Mouse (Mus musculus) layer of hippocampus, postnatal 25 days (tissue): ENCODE data around the gene Syde1. TPM values are rescaled to one million over a fixed set of nuclear protein-coding genes. Genes with fewer than 3 reads are reported as not detected.

Source experiments
- DNase-seq, 2 experiments: peaks; one replicate each; pipeline ENCODE4 v3.0.0; 2022; ENCODE audit warnings: mixed read lengths in 2 of 2, low spot score in 1 of 2; ENCODE audit errors: extremely low spot score in 1 of 2
- total RNA-seq, 2 experiments: library from RNA; stranded (reverse); gene quantifications; 2 replicates each; pipeline ENCODE4 v1.2.3; 2021

The Syde1 gene
- total RNA-seq, 2 experiments from 2014 or later: 5.9 to 6.3 TPM

- no peak for DNase-seq
Measured at GRCm38 (mm10) chr10:78576435-78577184, 15.2 kb downstream of the Syde1 start.

DNA sequence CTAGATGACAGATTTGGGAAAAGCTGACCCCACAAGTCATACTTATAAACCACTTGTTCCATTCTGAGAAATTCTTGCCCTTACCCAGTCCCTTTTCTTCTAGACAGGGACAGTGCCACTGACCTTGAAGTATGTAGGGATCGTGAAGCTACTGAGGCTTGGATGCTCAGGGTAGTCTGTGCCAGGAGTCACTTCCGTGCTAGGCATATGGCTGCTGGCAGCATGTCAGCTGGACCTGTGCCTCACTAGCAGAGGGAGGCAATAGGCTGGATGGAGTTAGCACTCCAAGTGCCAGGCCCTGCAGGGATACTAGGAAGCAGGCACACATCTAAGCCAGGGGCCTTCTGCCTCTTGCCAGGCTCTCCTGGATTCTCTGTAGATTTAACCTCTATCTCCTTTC, 16.1 kb downstream of the Syde1 start:
- DNase-seq: peak; percentile 25 to 40

DNA sequence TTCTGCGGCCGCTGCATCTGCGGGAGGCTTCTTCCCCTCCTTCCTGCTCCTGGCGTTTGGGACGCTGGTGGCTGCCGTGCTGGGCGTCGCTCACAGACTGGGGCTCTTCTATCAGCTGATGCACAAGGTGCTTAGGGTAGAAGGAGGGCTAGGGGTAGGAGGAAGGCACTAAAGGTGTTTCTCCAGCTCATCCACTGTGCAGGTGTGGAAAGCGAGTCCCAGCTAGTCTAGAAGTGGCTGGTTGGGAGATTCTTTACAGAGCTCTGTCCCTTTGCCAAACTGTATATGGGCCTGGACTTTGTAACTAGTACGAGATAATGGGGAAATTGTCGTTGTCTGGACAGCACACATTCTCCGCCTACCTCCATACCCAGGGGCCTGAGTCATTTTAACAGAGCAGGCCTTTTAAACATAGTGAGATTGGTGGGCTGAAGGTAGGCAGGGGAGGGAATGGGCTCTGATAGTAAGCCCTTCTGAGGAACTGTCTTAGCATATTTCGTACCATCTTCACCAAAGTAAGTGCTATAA, 16.6 kb downstream of the Syde1 start:
- no peak for DNase-seq

GRCm38 (mm10) chr10:78574250-78575104, 17.3 kb downstream of the Syde1 start, which contains the start of gene Ilvbl:
Gene Ilvbl (plus strand): TSS chr10:78574346.
- DNase-seq: peak; percentile 83 to 84

GRCm38 (mm10) chr10:78573226-78573625, 18.5 kb downstream of the Syde1 start:
- no peak for DNase-seq

- DNase-seq: no peak
Measured at GRCm38 (mm10) chr10:78570897-78571296, 20.9 kb downstream of the Syde1 start.

DNA sequence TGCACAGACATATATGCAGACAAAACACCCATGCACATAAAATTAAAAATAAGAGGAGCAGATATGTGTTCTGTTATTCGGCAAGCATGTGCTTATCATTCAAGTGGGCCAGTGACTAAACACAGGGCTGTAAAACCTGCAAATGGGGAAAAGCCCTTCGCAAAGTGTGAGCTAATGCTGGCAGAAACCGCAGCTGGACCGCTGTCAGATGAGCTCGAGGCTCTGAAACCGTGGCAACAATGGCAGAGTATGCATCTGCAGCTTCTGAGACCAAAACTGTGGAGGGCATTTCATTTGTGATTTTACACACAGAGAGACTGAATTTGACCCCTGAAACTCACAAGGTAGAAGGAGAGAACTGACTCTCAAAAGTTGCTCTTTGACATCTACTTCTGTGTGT, 21.3 kb downstream of the Syde1 start:
- no peak for DNase-seq

DNA sequence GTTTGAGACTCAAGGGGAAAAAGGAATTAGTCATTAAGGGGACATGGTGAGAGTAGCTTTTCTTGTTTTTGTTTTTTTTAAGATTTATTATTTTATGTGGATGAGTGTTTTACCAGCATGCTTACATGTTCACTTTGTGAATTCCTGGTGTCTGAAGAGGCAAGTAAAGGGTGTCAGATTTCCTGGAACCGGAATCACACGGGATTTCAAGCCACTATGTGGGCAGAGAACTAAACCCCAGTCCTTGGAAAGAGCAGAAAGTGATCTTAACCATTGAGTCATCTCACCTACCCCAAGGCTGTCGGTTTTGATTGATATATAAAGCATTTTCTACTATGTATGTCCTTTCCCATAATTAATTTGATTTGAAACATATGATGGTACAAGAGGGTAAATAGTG, 22.1 kb downstream of the Syde1 start:
- DNase-seq: no peak

GRCm38 (mm10) chr10:78569191-78569590, 22.6 kb downstream of the Syde1 start:
- no peak for DNase-seq

- DNase-seq: no peak
Measured at GRCm38 (mm10) chr10:78565070-78565469, 26.7 kb downstream of the Syde1 start.

GRCm38 (mm10) chr10:78540943-78541342, 50.8 kb downstream of the Syde1 start:
- peak in 1 of 2 experiments; percentile 21 for DNase-seq

Other genes starting within 250 kb of the Syde1 start
- 100 to 1,000 TPM; 233 TPM for gene Agpat3, start 239.5 kb downstream of the Syde1 start, total RNA-seq
- 100 to 1,000 TPM; 332 to 335 TPM for gene Rrp1, start 178.9 kb downstream of the Syde1 start, total RNA-seq
- 10 to 100 TPM; 38.7 to 40.7 TPM for gene Cstb, start 166.3 kb downstream of the Syde1 start, total RNA-seq
- gene Pdxk, start 127.0 kb downstream of the Syde1 start, total RNA-seq: 10 to 100 TPM; 88.2 to 97.2 TPM
- gene Olfr1358, start 74.5 kb downstream of the Syde1 start, total RNA-seq: not detected
- gene Ilvbl, start 17.6 kb downstream of the Syde1 start, total RNA-seq: 10 to 100 TPM; 22.7 to 28.5 TPM
- not detected for gene Olfr1357, start 26.1 kb upstream of the Syde1 start, total RNA-seq
- gene Casp14, start 126.3 kb upstream of the Syde1 start, total RNA-seq: not detected
- gene Ccdc105, start 161.1 kb upstream of the Syde1 start, total RNA-seq: under 1 TPM; 0.42 to 0.47 TPM
- gene Slc1a6, start 188.5 kb upstream of the Syde1 start, total RNA-seq: 10 to 100 TPM; 11.0 to 12.5 TPM